Mouse (Mus musculus) ES-Bruce4 (cell line): ENCODE data around the gene Pdzd11.

ENCODE experiments used
- CTCF ChIP-seq: IDR thresholded peaks from one replicate; pipeline ENCODE4 v1.8.1; 2011; ENCODE audit warnings: low read depth, low read length
- POLR2A ChIP-seq: IDR thresholded peaks from one replicate; pipeline ENCODE4 v1.8.1; 2011; ENCODE audit warnings: low read length; ENCODE audit not compliant: insufficient read depth

DNA sequence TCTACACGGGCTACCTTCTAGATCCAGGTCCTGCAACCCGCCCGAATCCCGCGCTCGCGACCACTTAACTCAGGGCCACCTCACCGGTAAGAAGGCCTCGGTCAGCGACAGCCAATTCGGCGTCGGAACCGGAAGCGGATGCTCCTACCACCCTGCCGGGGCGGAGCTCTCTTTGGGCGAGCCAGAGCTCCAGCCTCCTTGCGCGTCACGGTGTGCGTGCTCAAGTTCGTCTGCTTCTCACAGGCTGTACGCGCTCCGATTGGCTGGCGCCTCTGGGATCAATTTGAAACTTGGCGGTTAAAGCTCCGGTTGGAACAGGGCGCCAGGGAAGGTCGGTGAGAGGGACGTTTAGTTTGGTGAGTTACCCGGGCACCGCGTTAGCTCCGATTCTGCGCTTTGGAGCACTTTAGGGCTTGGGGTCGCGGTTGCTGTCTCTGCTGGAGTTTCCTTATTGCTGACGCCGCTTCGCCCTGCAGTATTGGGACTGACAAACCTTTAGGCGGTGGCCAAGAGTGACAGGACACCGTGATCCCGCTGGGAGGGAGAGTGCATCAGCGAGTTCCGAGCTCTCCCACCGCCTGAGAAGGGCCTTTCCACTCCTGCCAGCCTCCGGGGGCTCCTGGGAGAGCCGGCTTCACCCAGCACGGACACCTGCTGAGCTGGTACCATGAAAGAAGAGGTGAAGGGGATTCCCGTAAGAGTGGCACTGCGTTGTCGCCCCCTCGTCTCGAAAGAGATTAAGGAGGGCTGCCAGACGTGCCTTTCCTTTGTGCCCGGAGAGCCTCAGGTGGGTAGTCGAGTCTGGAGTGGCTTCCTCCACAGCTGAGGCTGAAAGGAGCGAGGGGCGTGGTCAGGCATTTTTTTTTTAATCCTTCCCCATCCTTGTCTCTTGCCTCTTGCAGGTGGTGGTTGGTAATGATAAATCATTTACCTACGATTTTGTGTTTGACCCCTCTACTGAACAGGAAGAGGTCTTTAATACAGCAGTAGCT is at the start of gene Pdzd11:
- no peak for TF ChIP-seq CTCF
- peak; percentile 21 for TF ChIP-seq POLR2A
